Mouse (Mus musculus): Measurements from ENCODE around the gene Fam53b.

Fam53b gene

DNA sequence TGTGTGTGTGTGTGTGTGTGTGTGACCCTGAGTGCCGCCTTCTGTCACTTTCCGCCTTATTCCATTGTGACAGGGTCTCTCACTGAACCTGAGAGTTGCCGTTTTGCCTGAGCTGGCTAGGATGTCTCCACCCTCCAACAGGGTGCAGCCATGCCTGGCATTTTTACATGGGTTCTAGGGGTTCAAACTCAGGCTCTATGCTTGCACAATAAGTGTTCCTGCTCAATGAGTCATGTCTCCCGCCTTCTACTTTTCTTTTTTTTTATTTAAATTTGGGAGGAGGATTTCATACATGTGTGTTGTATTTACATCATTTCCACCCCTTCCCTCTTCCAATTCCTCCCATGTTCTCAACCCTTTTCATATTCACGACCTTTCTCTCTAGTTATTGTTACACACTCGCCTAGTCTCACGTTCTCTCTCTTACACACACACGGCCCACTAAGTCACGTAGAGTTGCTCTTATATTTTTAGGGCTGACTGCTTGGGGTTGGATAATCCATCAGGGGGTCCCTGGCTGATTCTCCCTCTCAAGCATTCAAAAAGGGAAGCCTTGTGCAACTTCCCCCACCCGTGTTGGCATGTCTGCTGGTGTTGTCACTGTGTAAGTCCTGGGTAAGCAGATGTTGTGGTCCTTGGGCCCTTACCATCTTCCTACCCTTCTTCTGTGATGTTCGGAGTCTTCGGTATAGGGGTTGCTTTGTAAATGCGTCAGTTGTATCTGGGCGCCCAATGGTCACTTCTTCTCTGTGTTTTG, 122.8 kb downstream of the Fam53b start:
- no peak for ATAC-seq (ENCODE audit: insufficient number of reproducible peaks, low FRiP score, low TSS enrichment)

GRCm38 (mm10) chr7:132689722-132690121, 124.0 kb downstream of the Fam53b start:
- no peak for ATAC-seq (ENCODE audit: insufficient number of reproducible peaks, low FRiP score, low TSS enrichment)

DNA sequence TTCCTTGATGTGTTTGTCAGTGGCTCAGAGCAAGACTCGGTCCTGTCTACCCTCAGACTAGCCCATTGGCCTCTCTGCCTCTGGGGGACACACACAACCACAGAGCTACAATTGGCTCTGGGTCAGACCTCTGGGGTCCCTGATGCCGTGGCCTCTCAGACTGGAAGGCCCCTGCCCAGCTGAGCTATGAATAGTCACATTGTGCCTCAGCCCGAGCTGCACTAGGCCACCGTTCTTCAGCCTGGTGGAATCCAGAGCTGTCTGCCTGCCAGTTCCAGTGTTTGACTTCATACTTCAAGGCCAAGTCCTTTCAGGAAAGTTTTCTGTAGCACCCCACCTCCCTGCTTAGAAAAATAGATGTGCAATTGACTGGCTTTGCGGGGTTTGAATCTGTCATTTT, 125.0 kb downstream of the Fam53b start:
- ATAC-seq (ENCODE audit: insufficient number of reproducible peaks, low FRiP score, low TSS enrichment) = no peak

- no peak for ATAC-seq (ENCODE audit: insufficient number of reproducible peaks, low FRiP score, low TSS enrichment)
Observed at GRCm38 (mm10) chr7:132687897-132688296, 125.8 kb downstream of the Fam53b start.

DNA sequence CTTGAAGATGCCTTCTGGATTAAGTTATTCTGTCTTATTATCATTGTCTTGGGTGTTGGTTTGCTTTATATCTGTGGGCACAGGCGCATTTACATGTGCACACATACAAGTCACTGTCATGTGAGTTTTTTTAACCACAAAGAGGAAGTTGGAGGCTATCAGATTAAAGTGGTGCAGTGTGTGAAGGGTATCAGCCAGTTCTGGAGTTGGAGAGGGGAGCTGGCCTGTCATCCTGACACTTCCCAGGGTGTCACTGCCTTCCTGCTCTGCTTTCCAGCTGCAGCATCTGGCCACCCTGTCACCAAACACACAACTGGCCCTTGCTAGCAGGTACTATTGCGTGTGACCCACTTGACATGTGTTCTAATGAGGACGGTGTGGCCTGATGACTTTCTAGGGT, 127.2 kb downstream of the Fam53b start:
- ATAC-seq (ENCODE audit: insufficient number of reproducible peaks, low FRiP score, low TSS enrichment) = no peak

- no peak for ATAC-seq (ENCODE audit: insufficient number of reproducible peaks, low FRiP score, low TSS enrichment)
Observed at GRCm38 (mm10) chr7:132683923-132684322, 129.8 kb downstream of the Fam53b start.

GRCm38 (mm10) chr7:132682901-132683300, 130.8 kb downstream of the Fam53b start:
- no peak for ATAC-seq (ENCODE audit: insufficient number of reproducible peaks, low FRiP score, low TSS enrichment)

DNA sequence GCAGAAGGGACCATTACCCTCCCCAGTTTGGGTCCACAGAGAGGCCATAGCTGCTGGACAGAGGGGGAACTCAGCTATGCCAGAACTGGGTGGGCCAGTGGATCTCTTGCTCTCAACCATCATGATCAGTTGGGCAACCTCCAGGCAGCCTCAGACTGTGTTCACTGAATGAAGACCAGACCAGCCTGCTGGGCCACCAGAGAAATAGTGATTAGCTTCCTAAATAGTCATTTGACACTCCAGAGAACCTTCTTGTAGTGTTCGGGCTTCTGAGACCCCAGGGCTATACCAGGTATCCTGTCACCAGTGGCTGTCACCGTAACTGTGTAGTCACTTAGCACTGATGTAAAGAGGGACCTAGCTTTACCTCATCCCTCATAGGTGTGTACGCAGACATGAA, 131.3 kb downstream of the Fam53b start:
- no peak for ATAC-seq (ENCODE audit: insufficient number of reproducible peaks, low FRiP score, low TSS enrichment)

GRCm38 (mm10) chr7:132681831-132682230, 131.9 kb downstream of the Fam53b start:
- no peak for ATAC-seq (ENCODE audit: insufficient number of reproducible peaks, low FRiP score, low TSS enrichment)

DNA sequence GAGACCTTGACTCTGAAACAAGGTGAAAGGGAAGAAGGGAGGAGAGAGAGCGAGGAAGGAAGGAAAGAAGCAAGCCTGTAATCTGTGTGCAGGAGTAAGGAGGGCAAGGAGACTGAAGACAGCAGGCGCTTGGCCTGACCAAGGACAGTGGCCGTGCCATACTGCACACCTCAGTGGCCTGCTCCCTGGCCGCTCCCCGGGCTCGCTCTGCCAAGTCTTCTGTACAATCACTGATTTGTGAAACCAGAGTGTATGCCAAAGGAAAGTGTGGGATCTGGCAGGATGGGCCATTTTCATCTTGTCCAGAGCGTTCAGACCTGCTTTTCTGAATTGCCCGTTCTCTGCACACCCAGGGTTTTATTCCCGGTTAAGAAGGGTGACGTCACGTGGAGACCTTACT, 132.4 kb downstream of the Fam53b start:
- peak; percentile 76 for ATAC-seq (ENCODE audit: insufficient number of reproducible peaks, low FRiP score, low TSS enrichment)

- no peak for ATAC-seq (ENCODE audit: insufficient number of reproducible peaks, low FRiP score, low TSS enrichment)
Observed at GRCm38 (mm10) chr7:132679549-132679948, 134.1 kb downstream of the Fam53b start.

DNA sequence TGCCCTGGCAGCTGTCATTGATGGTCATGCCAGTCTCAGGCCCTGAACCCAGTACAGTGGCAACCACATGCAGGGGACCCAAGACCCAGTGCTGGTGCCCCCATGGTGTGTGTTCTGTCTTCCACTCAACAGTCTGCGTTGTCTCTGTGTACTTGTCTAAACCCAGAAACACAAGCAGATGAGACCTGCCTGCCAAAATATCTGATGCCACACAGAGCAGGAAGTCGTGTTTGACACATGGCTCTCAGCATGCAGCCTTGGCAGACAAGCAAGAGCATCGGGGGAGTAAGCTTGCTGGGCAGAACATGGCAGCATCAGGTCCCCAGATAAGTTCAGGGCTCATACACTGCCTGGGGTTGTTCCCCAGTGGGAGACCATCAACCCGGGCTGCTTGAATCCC, 134.6 kb downstream of the Fam53b start:
- peak; percentile 62; the same call in 1 of the 2 replicates for ATAC-seq (ENCODE audit: insufficient number of reproducible peaks, low FRiP score, low TSS enrichment)

GRCm38 (mm10) chr7:132675922-132676321, 137.8 kb downstream of the Fam53b start:
- ATAC-seq (ENCODE audit: insufficient number of reproducible peaks, low FRiP score, low TSS enrichment) = no peak

DNA sequence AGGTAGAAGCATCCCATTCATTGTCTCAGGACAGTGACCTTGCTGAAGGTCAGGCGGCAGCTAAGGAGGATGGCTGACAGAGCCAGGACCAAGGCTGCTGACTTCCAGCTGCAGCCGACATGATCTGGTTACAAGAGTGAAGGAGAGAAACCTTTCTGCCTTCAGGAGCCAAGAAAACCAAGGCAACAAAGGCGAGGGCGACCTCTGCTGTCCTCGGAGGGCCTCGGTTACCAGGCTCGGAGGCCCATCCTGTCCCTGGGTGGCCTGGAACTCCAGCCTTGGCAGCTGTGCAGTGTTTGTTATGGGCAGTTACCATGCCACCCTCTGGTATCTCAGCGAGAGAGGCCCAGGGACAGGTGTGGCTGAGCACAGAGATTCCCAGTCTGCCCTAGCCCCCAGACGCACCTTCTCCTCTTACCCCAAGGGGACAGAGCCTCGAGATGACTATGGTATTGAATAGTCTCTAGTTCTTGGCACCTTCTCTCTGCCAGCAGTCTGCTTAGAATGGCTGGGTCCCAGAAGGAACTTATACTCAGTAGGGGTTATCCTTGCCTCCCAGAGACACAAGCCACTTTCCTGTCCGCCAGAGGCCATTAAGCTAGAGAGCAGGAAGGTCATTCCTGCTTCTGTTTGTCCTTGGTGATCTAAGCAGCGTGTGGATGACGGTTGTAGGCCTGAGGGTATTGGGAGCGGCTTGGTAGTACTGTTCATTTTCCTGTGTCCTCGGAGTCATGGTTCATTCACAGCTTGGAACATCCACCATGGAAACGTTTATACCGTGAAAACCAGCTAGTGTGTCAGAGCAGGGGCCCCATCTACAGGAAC, 139.5 kb downstream of the Fam53b start:
- ATAC-seq (ENCODE audit: insufficient number of reproducible peaks, low FRiP score, low TSS enrichment) = no peak

GRCm38 (mm10) chr7:132672481-132672959, 141.2 kb downstream of the Fam53b start:
- ATAC-seq (ENCODE audit: insufficient number of reproducible peaks, low FRiP score, low TSS enrichment) = peak; percentile 31; the same call in 1 of the 2 replicates

DNA sequence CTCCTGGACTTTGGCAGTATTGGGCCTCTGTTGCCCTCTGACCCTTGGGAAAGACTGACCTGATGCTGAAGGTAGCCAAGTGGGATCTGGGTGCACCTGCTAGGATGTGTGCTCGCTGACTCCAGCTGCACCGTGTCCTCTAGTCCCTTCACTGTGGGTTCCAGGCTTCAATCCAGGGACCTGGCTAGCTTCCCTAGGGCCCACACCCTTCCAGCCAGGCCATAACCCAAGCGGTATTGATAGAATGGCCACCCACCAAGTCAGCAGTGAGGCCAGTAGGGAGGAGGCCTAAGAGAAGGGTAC, 142.9 kb downstream of the Fam53b start:
- no peak for ATAC-seq (ENCODE audit: insufficient number of reproducible peaks, low FRiP score, low TSS enrichment)

GRCm38 (mm10) chr7:132669999-132670862, 143.5 kb downstream of the Fam53b start:
- ATAC-seq (ENCODE audit: insufficient number of reproducible peaks, low FRiP score, low TSS enrichment) = no peak

GRCm38 (mm10) chr7:132668604-132669003, 145.1 kb downstream of the Fam53b start:
- ATAC-seq (ENCODE audit: insufficient number of reproducible peaks, low FRiP score, low TSS enrichment) = no peak

GRCm38 (mm10) chr7:132666516-132666915, 147.2 kb downstream of the Fam53b start:
- ATAC-seq (ENCODE audit: insufficient number of reproducible peaks, low FRiP score, low TSS enrichment) = no peak

DNA sequence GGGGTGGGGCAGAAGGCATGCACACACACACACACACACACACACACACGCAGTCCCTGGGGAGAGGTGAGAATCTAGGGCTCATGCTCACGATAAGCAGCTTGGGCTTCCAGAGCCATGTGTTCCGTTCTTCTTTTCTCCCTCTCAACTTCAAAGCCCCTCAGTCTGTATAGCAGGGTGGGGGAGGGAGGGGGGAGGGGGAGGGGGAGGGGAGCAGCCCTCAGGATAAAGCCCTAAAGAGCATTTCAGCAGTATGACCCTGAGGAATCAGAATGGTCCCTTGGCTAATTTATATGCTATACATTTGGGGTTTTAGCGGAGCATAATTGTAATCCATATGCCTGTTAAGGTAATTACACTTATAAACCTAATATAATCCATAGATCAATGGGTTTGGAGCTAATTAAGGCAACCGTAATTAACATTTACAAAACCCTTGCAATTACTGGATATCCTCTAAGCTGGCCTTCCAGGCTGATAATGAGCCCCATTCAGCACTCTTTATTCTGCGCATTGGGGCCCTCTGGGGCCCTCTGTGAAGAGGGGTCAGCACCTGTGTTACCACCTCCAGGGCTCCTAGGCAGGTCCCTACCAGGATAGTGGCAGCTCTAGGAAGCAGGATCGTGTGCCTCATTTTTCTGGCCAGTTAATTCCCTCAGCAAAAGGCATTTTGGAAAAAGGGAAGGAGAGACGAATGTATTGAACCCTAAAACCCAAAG, 147.9 kb downstream of the Fam53b start:
- no peak for ATAC-seq (ENCODE audit: insufficient number of reproducible peaks, low FRiP score, low TSS enrichment)

Measured in cerebellum, adult (tissue).